Mouse (Mus musculus) MEL (cell line): ENCODE results near the gene Vmn1r27. TPM values are rescaled to one million over a fixed set of nuclear protein-coding genes. Genes with fewer than 3 reads are reported as not detected.

Experiments used
- polyA plus RNA-seq, 2 experiments: library from polyadenylated mRNA; stranded (reverse) in 1 of 2; unstranded in 1 of 2; fragments of >175 nt in 1 of 2; fragments of >200 nt in 1 of 2; gene quantifications; 2 replicates each; pipeline versions ENCODE4 v1.2.1 to v1.2.4; 2012; ENCODE audit warnings: low replicate concordance in 2 of 2, low read depth in 1 of 2; ENCODE audit not compliant: insufficient read length in 2 of 2, insufficient read depth in 1 of 2, missing spikeins in 1 of 2
- total RNA-seq: library from RNA; depleted of rRNA; stranded (reverse); fragments of 300-350 nt; gene quantifications from 2 replicates; pipeline ENCODE4 v1.2.3, GENCODE M21; 2012; rRNA removed

Vmn1r27 gene
- total and polyA plus RNA-seq, 3 experiments: not detected

Other genes with a start within 250 kb of the Vmn1r27 start
- gene Vmn1r25, start 238.0 kb downstream of the Vmn1r27 start, total RNA-seq: not detected in 2 replicates
- not detected for gene Vmn1r25, start 238.0 kb downstream of the Vmn1r27 start, polyA plus RNA-seq
- not detected in 2 replicates for gene Vmn1r26, start 203.7 kb downstream of the Vmn1r27 start, total RNA-seq
- not detected for gene Vmn1r26, start 203.7 kb downstream of the Vmn1r27 start, polyA plus RNA-seq
- gene Vmn1r28, start 43.2 kb upstream of the Vmn1r27 start, total RNA-seq: not detected in 2 replicates
- gene Vmn1r28, start 43.2 kb upstream of the Vmn1r27 start, polyA plus RNA-seq: not detected
- gene Vmn1r29, start 82.7 kb upstream of the Vmn1r27 start, total RNA-seq: not detected in 2 replicates
- not detected for gene Vmn1r29, start 82.7 kb upstream of the Vmn1r27 start, polyA plus RNA-seq
- gene Vmn1r30, start 224.6 kb upstream of the Vmn1r27 start, total RNA-seq: not detected in 2 replicates
- not detected for gene Vmn1r30, start 224.6 kb upstream of the Vmn1r27 start, polyA plus RNA-seq